Mouse (Mus musculus) spleen, adult 2 months (tissue): ENCODE data around the gene Tssk3. TPM values are rescaled to one million over a fixed set of nuclear protein-coding genes. Genes with fewer than 3 reads are reported as not detected.

Source experiments
- DNase-seq, 2 experiments: peaks; one replicate each; pipeline versions ENCODE4 v3.0.0 to v3.0.0-alpha.2; 2012 to 2021; ENCODE audit warnings: low spot score in 2 of 2, low read depth in 1 of 2
- H3K27ac ChIP-seq: fragments of 200-500 bp; 2 replicates; pipeline ENCODE4 v1.5.1; 2012; ENCODE audit warnings: low read length, inconsistent platforms; ENCODE audit not compliant: insufficient read depth
- H3K27me3 ChIP-seq: fragments of 200-500 bp; 2 replicates; pipeline ENCODE4 v1.6.1; 2012; ENCODE audit warnings: mild to moderate bottlenecking, moderate library complexity, low read length, inconsistent platforms; ENCODE audit not compliant: control insufficient read depth, insufficient read depth
- H3K36me3 ChIP-seq: fragments of 200-500 bp; 2 replicates; pipeline ENCODE4 v1.6.1; 2012; ENCODE audit warnings: mild to moderate bottlenecking, low read length, inconsistent platforms; ENCODE audit not compliant: control insufficient read depth, insufficient read depth
- H3K4me1 ChIP-seq: fragments of 200-500 bp; 2 replicates; pipeline ENCODE4 v1.6.1; 2011; ENCODE audit warnings: inconsistent platforms; ENCODE audit not compliant: control insufficient read depth, insufficient read depth, insufficient read length
- H3K4me3 ChIP-seq: fragments of 200-500 bp; 2 replicates; pipeline ENCODE4 v1.5.1; 2011; ENCODE audit warnings: mild to moderate bottlenecking, inconsistent platforms; ENCODE audit not compliant: insufficient read depth, insufficient read length; ENCODE audit errors: extremely low read depth
- CTCF ChIP-seq: fragments of 200-500 bp; IDR thresholded peaks from 2 replicates; pipeline ENCODE4 v1.5.1; 2011; ENCODE audit warnings: mild to moderate bottlenecking, inconsistent platforms; ENCODE audit not compliant: insufficient read depth, insufficient read length, insufficient replicate concordance; ENCODE audit errors: extremely low read depth
- POLR2A ChIP-seq: fragments of 200-500 bp; IDR thresholded peaks from 2 replicates; pipeline ENCODE4 v1.6.1; 2011; ENCODE audit warnings: low read depth, low read length, inconsistent platforms
- WGBS: fragments of 180-500 bp; shearing (Covaris S2); methylation state at CpG from one replicate; pipeline ENCODE4 v1.1.7; 2018; 5-methylcytosine and 5-hydroxymethylcytosine counted together
- polyA plus RNA-seq: library from polyadenylated mRNA; depleted of rRNA; stranded (reverse); fragments of >200 nt; gene quantifications from 2 replicates; pipeline ENCODE4 v1.2.3, GENCODE M21; 2012

Gene Tssk3
- polyA plus RNA-seq, 1 experiment = not detected

DNA sequence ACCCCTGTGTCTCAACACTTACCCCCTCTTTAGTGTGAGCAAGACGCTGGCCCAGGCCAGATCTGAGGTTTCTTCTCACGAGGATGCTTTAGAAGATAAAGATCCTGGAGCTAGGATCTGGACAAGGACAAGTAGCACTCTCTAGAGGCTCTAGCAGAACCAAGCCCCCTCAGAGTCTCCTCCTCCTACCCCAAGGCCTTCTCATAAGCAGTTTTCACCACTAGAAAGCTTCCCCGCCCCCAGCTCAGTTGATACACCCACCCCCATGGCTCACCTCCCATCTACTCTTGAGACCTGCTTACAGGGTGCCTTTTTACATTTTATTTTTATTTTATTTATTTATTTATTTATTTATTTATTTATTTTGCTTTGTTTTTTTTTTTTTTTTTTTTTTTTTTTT lies 18.8 kb upstream of the Tssk3 start:
- Histone ChIP-seq H3K27me3 (peaks cover 4% of the 10 kb centered on the region; the same call in 1 of the 2 replicates), H3K36me3 (no peaks in the 10 kb centered on the region), H3K4me3 (no peak overlapping the region), H3K4me1 (peaks cover 15% of the 10 kb centered on the region), H3K27ac (no peak overlapping the region)
- TF ChIP-seq CTCF (no peak), POLR2A (no peak)
- DNase-seq = no peak
- WGBS = 85% methylated on average over 3 of the region's 3 CpGs

DNA sequence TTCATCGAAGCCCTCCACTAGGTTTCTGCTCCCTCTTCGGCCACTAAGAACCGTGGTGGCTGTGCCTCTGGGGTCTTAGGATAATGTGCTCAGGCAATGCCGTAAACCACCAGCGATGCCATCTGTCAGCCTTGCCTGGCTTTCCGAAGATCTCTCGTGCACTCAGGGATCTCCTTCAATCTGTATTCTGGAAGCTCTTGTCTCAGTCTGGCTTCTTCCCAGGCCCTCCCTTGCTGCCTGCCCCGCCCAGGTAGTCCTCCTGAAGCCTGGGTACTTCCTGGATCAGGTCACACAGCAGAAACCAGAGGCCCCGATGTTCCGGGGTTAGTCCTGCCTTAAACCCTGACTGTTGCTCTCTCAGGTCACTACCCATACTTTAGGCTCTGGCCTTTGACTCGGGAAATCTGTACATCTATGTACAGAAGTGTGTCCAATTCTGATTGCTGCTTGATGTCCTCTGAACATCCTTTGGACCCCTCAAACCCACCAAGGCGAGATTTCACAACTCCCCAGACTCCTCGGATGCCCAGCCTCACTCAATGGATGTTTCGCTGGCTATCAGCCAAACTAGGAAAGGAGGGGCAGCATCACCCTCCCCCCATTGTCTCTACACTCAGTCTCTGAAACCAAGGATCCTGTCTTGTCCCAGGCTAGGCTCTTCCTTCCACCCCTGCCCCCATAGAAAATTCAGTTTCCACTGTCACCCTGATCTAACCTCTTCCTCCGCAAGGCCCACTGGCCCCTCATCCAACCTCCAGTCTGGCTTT lies 18.2 kb upstream of the Tssk3 start:
- peaks cover 3% of the 10 kb centered on the region; the same call in 1 of the 2 replicates for H3K27me3 ChIP-seq
- no peak overlapping the region for H3K27ac ChIP-seq
- no peak overlapping the region for H3K4me3 ChIP-seq
- DNase-seq = no peak
- 80% methylated on average over 15 of the region's 15 CpGs for WGBS
- H3K4me1 ChIP-seq = peaks cover 12% of the 10 kb centered on the region
- no peaks in the 10 kb centered on the region for H3K36me3 ChIP-seq
- no peak for TF ChIP-seq CTCF
- TF ChIP-seq POLR2A = no peak

- H3K27me3 ChIP-seq = no peaks in the 10 kb centered on the region
- no peak for TF ChIP-seq CTCF
- TF ChIP-seq POLR2A = no peak
These were observed 17.4 kb upstream of the Tssk3 start for GRCm38 (mm10) chr4:129508237-129508515.

GRCm38 (mm10) chr4:129507434-129508236 lies 16.8 kb upstream of the Tssk3 start:
- Histone ChIP-seq H3K36me3 (no peaks in the 10 kb centered on the region), H3K4me1 (peaks cover 10% of the 10 kb centered on the region; the same call in 1 of the 2 replicates), H3K27ac (no peak overlapping the region), H3K27me3 (no peaks in the 10 kb centered on the region), H3K4me3 (no peak overlapping the region)
- DNase-seq = no peak
- TF ChIP-seq CTCF (no peak), POLR2A (no peak)
- WGBS = 44% methylated on average over 10 of the region's 10 CpGs

More at GRCm38 (mm10) chr4:129508237-129508515, 17.4 kb upstream of the Tssk3 start:
- no peak overlapping the region for H3K4me3 ChIP-seq
- DNase-seq = no peak
- no peak overlapping the region for H3K27ac ChIP-seq
- WGBS = 58% methylated on average over 3 of the region's 3 CpGs
- peaks cover 8% of the 10 kb centered on the region for H3K4me1 ChIP-seq
- H3K36me3 ChIP-seq = no peaks in the 10 kb centered on the region

DNA sequence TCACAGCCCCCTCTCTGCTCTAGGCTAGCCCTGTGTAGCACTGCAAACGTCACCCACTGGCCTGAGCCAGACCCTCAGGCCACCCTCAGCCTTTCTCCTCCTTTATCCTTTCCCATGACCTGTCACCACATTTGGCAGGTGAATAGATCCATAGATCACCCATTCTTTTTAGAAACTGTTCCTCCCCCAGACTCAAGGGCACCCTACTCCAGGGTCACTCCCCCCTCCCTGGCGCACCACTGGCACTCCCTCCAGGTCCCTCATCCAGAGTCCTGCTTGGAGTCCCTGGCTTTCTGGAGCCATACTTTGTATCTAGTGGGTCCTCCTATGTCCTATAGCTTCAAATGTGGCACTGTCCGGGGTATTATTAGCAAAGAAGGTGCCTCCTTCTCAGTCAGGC lies 14.7 kb upstream of the Tssk3 start:
- H3K4me1 ChIP-seq = peaks cover 10% of the 10 kb centered on the region; the same call in 1 of the 2 replicates
- no peak for TF ChIP-seq CTCF
- 91% methylated on average over 3 of the region's 3 CpGs for WGBS
- no peak for DNase-seq
- H3K27ac ChIP-seq = no peak overlapping the region
- no peaks in the 10 kb centered on the region for H3K27me3 ChIP-seq
- H3K4me3 ChIP-seq = no peak overlapping the region
- H3K36me3 ChIP-seq = no peaks in the 10 kb centered on the region

DNA sequence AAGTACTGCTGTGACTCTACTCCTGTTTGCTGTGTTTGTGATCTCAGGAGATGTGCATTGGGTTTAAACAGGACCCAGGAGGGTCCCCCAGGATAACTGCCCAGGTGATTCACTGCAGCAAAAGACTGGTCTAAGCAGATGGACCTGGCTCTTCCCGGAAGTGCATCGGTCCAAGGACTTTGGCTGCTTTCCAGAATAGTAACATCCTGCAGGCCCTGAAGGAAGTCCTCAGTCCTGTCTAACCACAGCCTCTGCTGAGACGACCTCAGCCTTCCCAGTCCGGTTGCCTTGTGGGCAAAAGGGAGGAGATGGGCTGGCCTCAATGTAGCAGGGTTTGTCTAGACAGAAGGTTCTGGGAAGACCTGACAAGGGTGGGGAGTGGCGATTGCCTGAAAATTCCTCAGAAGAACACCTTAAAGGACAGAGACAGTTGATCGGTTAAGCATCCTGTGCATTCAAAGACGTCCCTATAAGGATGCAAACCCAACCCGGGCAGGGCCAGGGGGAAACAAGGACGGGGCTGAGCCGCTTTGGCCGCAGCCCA lies 12.2 kb upstream of the Tssk3 start:
- no peak overlapping the region for H3K27ac ChIP-seq
- WGBS = 46% methylated on average over 11 of the region's 11 CpGs
- H3K4me3 ChIP-seq = no peak overlapping the region
- DNase-seq = no peak
- H3K27me3 ChIP-seq = no peaks in the 10 kb centered on the region
- H3K36me3 ChIP-seq = no peaks in the 10 kb centered on the region
- TF ChIP-seq POLR2A = no peak
- H3K4me1 ChIP-seq = peaks cover 8% of the 10 kb centered on the region; the same call in 1 of the 2 replicates
